Mouse (Mus musculus): Measurements from ENCODE around the gene Nipa1.

GRCm38 (mm10) chr7:55998997-55999396 is 20.8 kb downstream of the Nipa1 start:
- TF ChIP-seq CTCF (IDR thresholded peaks at IDR 0.05; ENCODE audit: borderline replicate concordance, control insufficient read depth, extremely low read depth, insufficient read depth, low read length, poor library complexity): no peak
- no peak for TF ChIP-seq POLR2A (IDR thresholded peaks at IDR 0.05; ENCODE audit: control insufficient read depth, extremely low read depth, insufficient read depth, low read length, poor library complexity)
